Mouse (Mus musculus): ENCODE measurements around the gene Vcp.
A peak's percentile ranks its signal among the peaks of the same experiment; 100 is the strongest.

DNA sequence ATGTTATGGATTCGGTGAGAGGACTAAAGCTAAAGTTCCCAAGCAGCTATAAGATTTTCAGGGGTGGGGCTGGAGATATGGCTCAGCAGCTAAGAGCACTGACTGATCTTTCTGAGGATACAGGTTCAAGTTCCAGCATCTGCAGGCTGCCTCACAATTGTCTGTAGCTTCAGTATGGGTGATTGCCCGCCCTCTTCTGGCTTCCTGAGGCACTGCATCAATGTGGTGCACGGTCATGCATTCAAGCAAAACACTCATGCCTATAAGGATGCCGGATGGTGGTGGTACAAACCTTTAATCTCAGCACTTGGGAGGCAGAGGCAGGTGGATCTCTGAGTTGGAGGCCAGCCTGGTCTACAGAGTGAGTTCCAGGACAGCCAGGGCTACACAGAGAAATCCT lies 38.7 kb downstream of the Vcp start:
- TF ChIP-seq POLR2A (IDR thresholded peaks at IDR 0.05; ENCODE audit: insufficient read depth, low read depth, low read length) (no peak), CTCF (IDR thresholded peaks at IDR 0.05) (peak; percentile 84)

Measured in heart, adult 2 months (tissue).